Mouse (Mus musculus): Measurements from ENCODE around the gene Rnaseh2a. TPM values are rescaled to one million over a fixed set of nuclear protein-coding genes. Genes with fewer than 3 reads are reported as not detected.
A peak's percentile ranks its signal among the peaks of the same experiment; 100 is the strongest.
"Not testable (repeated sequence)": the region's sequence is repeated elsewhere in the genome, so short reads cannot be mapped to it uniquely, and the experiment has no call there.

Gene Rnaseh2a
- total RNA-seq, 2 experiments from 2014 or later = 35.3 to 36.8 TPM

DNA sequence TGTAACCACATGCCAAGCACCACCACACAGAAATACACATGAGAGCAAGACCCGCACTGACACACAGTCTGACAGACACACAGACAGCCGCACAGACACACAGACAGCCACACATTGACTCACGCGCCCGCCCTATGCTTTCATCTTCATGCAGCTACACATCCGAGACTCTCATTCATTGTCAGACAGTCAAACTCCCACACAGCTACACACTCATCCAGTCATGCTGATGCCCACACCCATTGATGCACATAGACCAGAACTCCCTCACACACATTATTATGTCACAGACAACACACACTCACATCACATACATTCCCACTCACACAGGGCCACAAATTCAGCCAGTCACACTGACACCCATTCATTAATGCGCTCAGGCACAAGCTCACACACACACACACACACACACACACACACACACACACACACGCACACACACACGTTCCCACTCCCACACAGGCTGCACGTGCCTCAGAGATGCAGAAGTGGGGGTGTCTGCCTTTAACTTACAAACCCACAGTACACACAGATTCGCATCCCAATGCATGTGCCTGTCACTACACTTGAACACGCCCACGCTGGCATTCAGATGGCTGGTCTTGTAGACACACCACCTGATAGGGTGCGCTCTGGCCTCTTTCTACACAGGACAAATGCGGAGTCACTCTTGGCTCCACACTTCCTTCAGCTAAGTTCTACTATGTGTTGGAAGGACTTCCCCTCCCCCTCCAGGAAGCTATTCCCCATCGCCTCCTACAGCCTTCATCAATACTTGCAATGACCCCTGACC is 35.6 kb downstream of the Rnaseh2a start:
- no peak for DNase-seq

DNA sequence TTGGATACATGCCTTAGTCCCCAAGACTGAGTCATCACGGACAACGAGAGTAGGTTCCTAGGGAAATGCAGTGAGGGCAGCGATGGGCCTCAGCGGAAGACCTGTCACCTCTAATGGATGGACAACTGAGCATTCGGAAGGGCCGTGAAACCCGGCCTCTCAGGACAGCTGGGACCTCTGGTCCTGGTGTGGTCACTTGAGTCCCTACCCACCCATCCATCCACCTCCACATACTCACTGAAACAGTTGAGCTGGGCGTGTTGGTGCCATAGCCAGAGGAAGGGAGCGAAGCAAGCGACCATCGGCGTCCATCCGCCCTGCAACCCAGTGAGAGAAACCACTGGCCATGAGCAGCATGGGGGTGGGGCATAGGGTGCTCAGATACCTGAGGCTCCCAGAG is 39.0 kb downstream of the Rnaseh2a start:
- no peak for DNase-seq

DNA sequence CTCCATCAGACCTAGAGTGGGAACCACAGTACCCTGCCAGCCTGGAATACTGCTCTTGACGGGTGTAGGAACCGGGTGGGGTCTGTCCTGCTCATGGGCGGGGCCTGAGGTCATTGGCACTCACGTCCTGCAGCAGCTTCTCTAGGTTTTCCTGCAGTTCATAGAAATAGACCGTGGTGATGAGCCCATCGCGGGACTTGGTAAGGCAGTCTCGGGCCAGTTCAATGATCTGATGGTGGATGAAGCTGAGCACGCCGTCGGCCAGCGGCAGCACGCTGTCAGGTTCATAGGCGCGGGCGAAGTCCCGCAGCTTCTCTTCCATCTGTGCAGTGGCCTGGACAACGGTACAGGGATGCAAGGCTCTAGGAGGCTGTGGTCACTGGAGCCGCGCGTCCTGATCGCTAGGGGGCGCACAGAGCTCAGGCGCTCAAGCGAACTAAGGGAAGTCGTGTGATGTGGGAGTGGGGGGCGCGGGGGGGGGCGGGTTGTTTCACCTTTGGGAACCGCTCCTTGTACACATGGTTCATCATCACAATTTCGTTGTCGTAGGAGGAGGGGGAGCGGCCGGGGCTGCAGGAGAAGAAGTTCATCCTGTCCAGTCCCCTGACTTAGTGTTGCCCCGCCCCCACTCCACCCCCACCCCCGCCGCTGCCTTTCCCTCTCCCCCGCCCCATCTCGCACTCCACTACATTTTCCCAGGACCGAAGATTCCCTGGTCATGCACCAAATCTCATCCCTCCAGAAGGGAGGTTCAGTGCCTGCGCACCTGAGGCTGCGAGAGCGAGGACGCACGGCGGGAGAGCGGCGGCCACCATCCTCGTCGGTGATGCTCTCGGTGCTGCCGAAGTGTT is 40.9 kb downstream of the Rnaseh2a start:
- peak in 1 of 2 experiments; percentile 57 for DNase-seq

DNA sequence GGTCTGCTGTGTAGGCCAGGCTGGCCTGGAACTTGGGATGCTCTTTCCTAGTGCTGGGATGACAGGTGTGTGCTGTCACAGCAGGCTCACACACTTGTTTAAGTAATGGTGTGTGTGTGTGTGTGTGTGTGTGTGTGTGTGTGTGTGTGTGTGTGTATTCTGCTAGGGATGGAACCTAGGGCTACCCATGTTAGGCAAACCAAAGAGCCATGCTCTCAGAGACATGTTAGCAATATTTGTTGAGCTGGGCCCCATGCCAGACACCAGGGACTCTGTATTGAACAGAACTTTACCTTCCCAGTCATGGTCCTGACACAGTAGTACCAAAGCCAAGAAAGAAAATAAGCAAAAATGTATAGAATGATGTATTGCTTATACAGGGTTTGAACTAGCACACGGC is 42.1 kb downstream of the Rnaseh2a start:
- no peak for DNase-seq

DNA sequence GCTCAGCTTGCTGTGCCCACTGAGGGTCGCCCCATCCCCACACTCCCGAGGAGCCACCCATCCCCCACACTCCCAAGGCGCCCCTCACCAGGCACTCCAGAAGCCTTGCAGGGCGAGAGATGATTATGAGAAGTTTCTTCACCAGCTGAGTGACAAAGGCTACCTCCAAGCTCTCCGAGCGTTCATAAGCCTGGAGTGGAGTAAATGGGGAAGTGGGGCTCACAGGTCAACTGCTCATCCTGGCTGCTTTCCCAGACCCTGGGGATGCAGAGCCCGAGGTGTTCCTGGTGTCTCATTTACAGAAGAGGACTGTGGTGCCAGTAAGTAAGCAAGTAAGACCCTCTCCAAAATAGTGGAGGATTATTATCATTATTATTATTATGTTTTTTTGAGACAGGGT is 44.0 kb downstream of the Rnaseh2a start:
- no peak for DNase-seq

- DNase-seq = no peak
These were observed 48.0 kb downstream of the Rnaseh2a start for GRCm38 (mm10) chr8:84921596-84921995.

- DNase-seq = no peak
These were observed 50.9 kb downstream of the Rnaseh2a start for GRCm38 (mm10) chr8:84918646-84919045.

GRCm38 (mm10) chr8:84917781-84918180 is 51.8 kb downstream of the Rnaseh2a start:
- no peak for DNase-seq

- no peak for DNase-seq
These were observed 54.3 kb downstream of the Rnaseh2a start for GRCm38 (mm10) chr8:84915269-84915668.

DNA sequence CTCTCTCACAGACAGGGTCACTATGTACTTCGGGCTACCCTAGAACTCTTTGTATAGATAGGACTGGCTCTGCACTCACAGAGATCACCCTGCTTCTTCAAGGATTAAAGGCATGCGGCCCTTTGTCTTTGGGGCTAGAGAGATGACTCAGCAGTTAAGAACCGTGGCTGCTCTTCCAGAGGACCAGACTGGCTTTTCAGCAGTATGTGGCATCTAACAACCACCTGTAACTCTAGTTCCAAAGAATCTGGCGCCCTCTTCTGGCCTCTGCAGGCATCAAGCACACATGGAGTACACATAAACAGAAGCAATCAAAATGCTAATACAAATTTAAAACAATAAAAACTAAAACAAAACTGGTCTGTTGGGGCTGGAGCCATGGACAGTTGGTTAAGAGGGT is 55.6 kb downstream of the Rnaseh2a start:
- DNase-seq = no peak

GRCm38 (mm10) chr8:84913502-84913900 is 56.1 kb downstream of the Rnaseh2a start:
- no peak for DNase-seq

GRCm38 (mm10) chr8:84912895-84913501 is 56.6 kb downstream of the Rnaseh2a start:
- no peak for DNase-seq

GRCm38 (mm10) chr8:84912391-84912790 is 57.2 kb downstream of the Rnaseh2a start:
- no peak for DNase-seq

DNA sequence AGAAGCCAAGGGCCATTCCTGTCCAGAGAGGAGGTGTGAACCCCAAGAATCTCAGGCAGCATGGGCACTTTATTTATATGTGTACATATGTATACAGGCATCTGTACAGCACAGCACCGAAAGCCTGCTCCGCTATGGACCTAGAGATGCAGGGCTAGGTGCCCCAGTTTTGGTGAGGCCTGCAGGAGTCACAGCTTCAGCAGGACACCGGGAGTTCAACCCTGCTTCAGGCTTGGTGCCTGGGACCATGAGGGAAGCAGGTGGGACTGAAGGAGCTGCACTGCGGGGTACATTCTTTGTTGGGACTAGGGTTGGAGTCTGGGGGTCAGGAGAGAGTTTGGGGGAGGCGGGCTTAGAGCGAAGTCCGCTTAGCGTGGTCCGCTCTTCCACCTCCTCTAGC is 57.7 kb downstream of the Rnaseh2a start:
- DNase-seq = no peak

GRCm38 (mm10) chr8:84910551-84910950 is 59.0 kb downstream of the Rnaseh2a start:
- no peak for DNase-seq

- no peak for DNase-seq
These were observed 59.6 kb downstream of the Rnaseh2a start for GRCm38 (mm10) chr8:84909949-84910348.

DNA sequence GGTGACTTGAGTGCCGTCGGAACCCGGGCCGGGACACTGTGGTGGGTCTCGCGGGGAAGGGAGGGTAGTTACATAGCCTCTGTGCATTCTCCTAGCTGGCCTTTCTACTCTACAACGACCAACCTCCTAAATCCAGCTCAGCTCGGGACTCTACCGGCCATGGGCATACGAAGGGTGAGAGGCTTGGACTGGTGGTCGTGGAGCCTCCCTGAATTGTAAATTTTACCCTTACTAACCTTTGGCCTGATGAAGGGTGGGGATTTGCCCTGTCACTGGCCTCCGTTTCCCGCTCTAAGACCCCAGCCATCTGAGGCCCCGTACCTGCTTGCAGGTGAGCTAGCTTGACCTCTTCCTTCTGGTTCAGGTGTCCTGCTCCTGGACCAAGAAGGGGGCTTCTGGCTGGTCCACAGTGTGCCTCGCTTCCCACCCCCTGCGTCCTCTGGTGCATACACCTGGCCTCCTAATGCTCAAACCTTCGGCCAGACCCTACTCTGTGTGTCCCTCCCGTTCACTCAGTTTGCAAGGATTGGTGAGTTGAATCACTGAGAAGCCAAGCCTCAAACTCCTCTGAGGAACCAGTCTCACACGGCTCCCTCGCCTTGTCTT is 60.3 kb downstream of the Rnaseh2a start:
- DNase-seq = no peak

- peak; percentile 76 to 83 for DNase-seq
These were observed 61.0 kb downstream of the Rnaseh2a start, which contains the start of gene Dnase2a for GRCm38 (mm10) chr8:84908421-84909161. TSS of gene Dnase2a (plus strand) at chr8:84908560.

DNA sequence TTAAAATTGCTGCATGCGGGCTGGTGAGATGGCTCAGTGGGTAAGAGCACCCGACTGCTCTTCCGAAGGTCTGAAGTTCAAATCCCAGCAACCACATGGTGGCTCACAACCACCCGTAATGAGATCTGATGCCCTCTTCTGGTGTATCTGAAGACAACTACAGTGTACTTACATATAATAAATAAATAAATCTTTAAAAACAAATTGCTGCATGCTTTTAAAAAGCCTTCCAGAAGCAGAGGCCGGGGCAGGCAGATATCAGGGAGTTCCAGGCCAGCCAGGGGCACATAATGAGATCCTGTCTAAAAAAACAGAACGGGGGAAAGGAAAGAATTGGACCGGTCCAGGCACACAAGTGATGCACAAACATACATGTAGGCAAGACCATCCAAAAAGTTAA is 61.6 kb downstream of the Rnaseh2a start:
- not testable (repeated sequence) for DNase-seq

DNA sequence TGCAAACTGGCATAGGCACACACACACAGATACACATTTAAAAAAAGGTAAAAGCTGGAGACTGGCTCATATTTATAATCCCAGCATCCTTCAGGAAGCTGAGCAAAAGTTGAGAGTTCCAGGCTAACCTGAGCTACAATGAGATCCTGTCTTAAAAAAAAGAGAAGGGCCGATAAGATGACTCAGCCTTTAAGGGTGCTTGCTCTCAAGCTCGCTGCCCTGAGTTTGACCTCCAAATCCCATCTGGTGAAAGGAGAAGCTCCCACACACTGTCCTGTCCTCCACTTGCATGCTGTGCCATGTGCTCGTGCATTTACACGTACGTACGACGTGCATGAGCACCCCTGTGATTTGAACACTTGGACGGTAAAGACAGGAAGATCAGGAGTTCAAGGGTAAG is 62.1 kb downstream of the Rnaseh2a start:
- no peak for DNase-seq

DNA sequence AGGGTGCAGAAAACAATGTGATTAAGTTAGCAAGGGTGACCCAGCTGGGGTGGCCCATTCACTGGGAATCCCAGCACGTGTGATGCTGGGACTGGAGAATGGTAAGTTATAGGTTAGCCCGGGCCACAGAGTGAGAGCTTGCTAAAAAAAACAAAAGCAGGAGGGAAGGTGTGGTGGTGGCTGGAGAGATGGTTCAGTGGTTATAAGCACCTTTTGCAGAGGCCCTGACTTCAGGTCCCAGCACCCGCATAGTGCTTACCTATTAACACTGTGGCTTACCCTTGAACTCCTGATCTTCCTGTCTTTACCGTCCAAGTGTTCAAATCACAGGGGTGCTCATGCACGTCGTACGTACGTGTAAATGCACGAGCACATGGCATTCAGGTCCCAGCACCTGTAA is 62.5 kb downstream of the Rnaseh2a start:
- no peak for DNase-seq

Measured in layer of hippocampus, postnatal 36 days (tissue).